Mouse (Mus musculus) CH12.LX (cell line): ENCODE measurements around the gene Zc3hav1. TPM values are rescaled to one million over a fixed set of nuclear protein-coding genes. Genes with fewer than 3 reads are reported as not detected.

Source experiments
- DNase-seq: peaks from one replicate; pipeline ENCODE4 v3.0.0-alpha.2; 2013; ENCODE audit errors: extremely low read depth
- H3K27ac ChIP-seq: 2 replicates; pipeline ENCODE4 v1.5.1; 2012; ENCODE audit warnings: low read depth, mild to moderate bottlenecking, control low read depth, moderate library complexity; ENCODE audit not compliant: insufficient read depth
- H3K27me3 ChIP-seq: replicated peaks from 2 replicates; pipeline ENCODE3; 2012; ENCODE audit warnings: inconsistent platforms
- H3K36me3 ChIP-seq, 2 experiments: replicated peaks in 1 of 2; 2 replicates each; pipeline versions ENCODE3 to v1.6.1; 2012; ENCODE audit warnings: inconsistent platforms in 1 of 2, low read length in 1 of 2, mild to moderate bottlenecking in 1 of 2, mixed read lengths in 1 of 2, moderate library complexity in 1 of 2; ENCODE audit not compliant: control insufficient read depth in 1 of 2, insufficient read depth in 1 of 2
- H3K4me1 ChIP-seq, 2 experiments: 2 replicates each; pipeline ENCODE4 v1.6.1; 2012; ENCODE audit warnings: inconsistent platforms in 1 of 2, moderate library complexity in 1 of 2; ENCODE audit not compliant: insufficient read depth in 2 of 2, control insufficient read depth in 1 of 2
- H3K4me2 ChIP-seq: 2 replicates; pipeline ENCODE4 v1.6.1; 2012; ENCODE audit warnings: low read depth, mild to moderate bottlenecking, control low read depth; ENCODE audit not compliant: poor library complexity, insufficient read depth, severe bottlenecking
- H3K4me3 ChIP-seq, 3 experiments: fragments of 150-350 bp in 1 of 3; sonication (generic) in 1 of 3; replicated peaks in 1 of 3; 2 replicates each; pipeline versions ENCODE3 to v1.5.1; 2011 to 2012; ENCODE audit warnings: low read depth in 2 of 3, low read length in 2 of 3, mild to moderate bottlenecking in 2 of 3, moderate library complexity in 2 of 3, control low read depth in 1 of 3, improper control_type of control experiment in 1 of 3, inconsistent platforms in 1 of 3, mixed read lengths in 1 of 3; ENCODE audit not compliant: poor library complexity in 1 of 3
- H3K79me2 ChIP-seq: replicated peaks from 2 replicates; pipeline ENCODE4 v1.6.1; 2012; ENCODE audit warnings: mild to moderate bottlenecking, moderate library complexity; ENCODE audit not compliant: control insufficient read depth, poor library complexity, insufficient read depth, severe bottlenecking; ENCODE audit errors: extremely low read depth
- H3K9ac ChIP-seq: 2 replicates; pipeline ENCODE4 v1.6.1; 2012; ENCODE audit warnings: low read depth, mild to moderate bottlenecking, control low read depth, moderate library complexity; ENCODE audit not compliant: insufficient read depth
- H3K9me3 ChIP-seq: replicated peaks from 2 replicates; pipeline ENCODE3; 2012; ENCODE audit warnings: low read length, inconsistent platforms, mixed read lengths
- BHLHE40 ChIP-seq: IDR thresholded peaks from 2 replicates; pipeline ENCODE4 v1.6.1; 2011; ENCODE audit warnings: mild to moderate bottlenecking, low read depth, low read length, improper control_type of control experiment
- CHD1 ChIP-seq: IDR thresholded peaks from 2 replicates; pipeline ENCODE4 v1.6.1; 2012; ENCODE audit warnings: low read depth, low read length, improper control_type of control experiment, inconsistent platforms
- CHD2 ChIP-seq: IDR thresholded peaks from 2 replicates; pipeline ENCODE4 v1.6.1; 2011; ENCODE audit warnings: low read length, improper control_type of control experiment
- CTCF ChIP-seq, 2 experiments: IDR thresholded peaks in 1 of 2; conservative IDR thresholded peaks in 1 of 2; 2 replicates each; pipeline ENCODE4 v1.5.1; 2011 to 2012; ENCODE audit warnings: low read depth in 2 of 2, low read length in 2 of 2, improper control_type of control experiment in 1 of 2, inconsistent platforms in 1 of 2, mild to moderate bottlenecking in 1 of 2, moderate library complexity in 1 of 2
- E2F4 ChIP-seq: IDR thresholded peaks from 2 replicates; pipeline ENCODE4 v1.6.1; 2011; ENCODE audit warnings: low read depth, low read length, improper control_type of control experiment; ENCODE audit not compliant: insufficient replicate concordance
- ELF1 ChIP-seq: IDR thresholded peaks from 2 replicates; pipeline ENCODE4 v1.6.1; 2014; ENCODE audit warnings: low read depth, mild to moderate bottlenecking, inconsistent platforms, low read length, improper control_type of control experiment
- EP300 ChIP-seq: IDR thresholded peaks from 2 replicates; pipeline ENCODE4 v1.6.1; 2011; ENCODE audit warnings: low read length, improper control_type of control experiment
- ETS1 ChIP-seq: conservative IDR thresholded peaks from 2 replicates; pipeline ENCODE4 v1.6.1; 2012; ENCODE audit warnings: low read depth, mild to moderate bottlenecking, inconsistent platforms, low read length, improper control_type of control experiment, moderate library complexity
- GABPA ChIP-seq: IDR thresholded peaks from 2 replicates; pipeline ENCODE4 v1.6.1; 2012; ENCODE audit warnings: low read depth, low read length, improper control_type of control experiment, inconsistent platforms; ENCODE audit not compliant: insufficient replicate concordance
- HCFC1 ChIP-seq: IDR thresholded peaks from 2 replicates; pipeline ENCODE4 v1.6.1; 2012; ENCODE audit warnings: low read depth, mild to moderate bottlenecking, inconsistent platforms, low read length, improper control_type of control experiment
- IRF4 ChIP-seq: IDR thresholded peaks from 2 replicates; pipeline ENCODE4 v1.6.1; 2014; ENCODE audit warnings: low read depth, mild to moderate bottlenecking, inconsistent platforms, low read length, improper control_type of control experiment
- JUN ChIP-seq: IDR thresholded peaks from 2 replicates; pipeline ENCODE4 v1.6.1; 2011; ENCODE audit warnings: low read depth, mild to moderate bottlenecking, low read length, improper control_type of control experiment, moderate library complexity; ENCODE audit not compliant: insufficient read depth
- JUND ChIP-seq: conservative IDR thresholded peaks from 2 replicates; pipeline ENCODE4 v1.6.1; 2011; ENCODE audit warnings: low read depth, low read length, improper control_type of control experiment
- KAT2A ChIP-seq: IDR thresholded peaks from 2 replicates; pipeline ENCODE4 v1.6.1; 2012; ENCODE audit warnings: low read length, improper control_type of control experiment, inconsistent platforms; ENCODE audit not compliant: insufficient replicate concordance
- MAFK ChIP-seq: IDR thresholded peaks from 2 replicates; pipeline ENCODE4 v1.6.1; 2011; ENCODE audit warnings: low read length, improper control_type of control experiment; ENCODE audit not compliant: insufficient replicate concordance
- MAX ChIP-seq: IDR thresholded peaks from 2 replicates; pipeline ENCODE4 v1.6.1; 2011; ENCODE audit warnings: low read length, improper control_type of control experiment
- MAZ ChIP-seq: IDR thresholded peaks from 2 replicates; pipeline ENCODE4 v1.6.1; 2012; ENCODE audit warnings: low read depth, mild to moderate bottlenecking, inconsistent platforms, low read length, improper control_type of control experiment, moderate library complexity
- MEF2A ChIP-seq: IDR thresholded peaks from 2 replicates; pipeline ENCODE4 v1.6.1; 2014; ENCODE audit warnings: low read depth, mild to moderate bottlenecking, inconsistent platforms, low read length, improper control_type of control experiment, borderline replicate concordance
- MXI1 ChIP-seq: IDR thresholded peaks from 2 replicates; pipeline ENCODE4 v1.6.1; 2011; ENCODE audit warnings: mild to moderate bottlenecking, low read depth, low read length, improper control_type of control experiment
- MYC ChIP-seq: IDR thresholded peaks from 2 replicates; pipeline ENCODE4 v1.6.1; 2011; ENCODE audit warnings: low read depth, mild to moderate bottlenecking, improper control_type of control experiment, low read length
- NELFE ChIP-seq: IDR thresholded peaks from 2 replicates; pipeline ENCODE4 v1.6.1; 2011; ENCODE audit warnings: low read depth, low read length, improper control_type of control experiment
- NRF1 ChIP-seq: IDR thresholded peaks from 2 replicates; pipeline ENCODE4 v1.6.1; 2014; ENCODE audit warnings: low read depth, mild to moderate bottlenecking, inconsistent platforms, low read length, improper control_type of control experiment, moderate library complexity
- PAX5 ChIP-seq: IDR thresholded peaks from 2 replicates; pipeline ENCODE4 v1.6.1; 2012; ENCODE audit warnings: low read length, inconsistent platforms, mixed read lengths
- POLR2A ChIP-seq: IDR thresholded peaks from 2 replicates; pipeline ENCODE4 v1.6.1; 2011; ENCODE audit warnings: low read depth, mild to moderate bottlenecking, improper control_type of control experiment, low read length
- POLR2AphosphoS2 ChIP-seq: IDR thresholded peaks from 2 replicates; pipeline ENCODE4 v1.6.1; 2011; ENCODE audit warnings: low read depth, low read length, improper control_type of control experiment
- RAD21 ChIP-seq: IDR thresholded peaks from 2 replicates; pipeline ENCODE4 v1.6.1; 2011; ENCODE audit warnings: low read depth, mild to moderate bottlenecking, low read length, improper control_type of control experiment, moderate library complexity
- RCOR1 ChIP-seq: conservative IDR thresholded peaks from 2 replicates; pipeline ENCODE4 v1.6.1; 2012; ENCODE audit warnings: low read depth, mild to moderate bottlenecking, inconsistent platforms, low read length, improper control_type of control experiment
- SIN3A ChIP-seq: IDR thresholded peaks from 2 replicates; pipeline ENCODE4 v1.6.1; 2012; ENCODE audit warnings: low read length, improper control_type of control experiment, inconsistent platforms
- SMC3 ChIP-seq: IDR thresholded peaks from 2 replicates; pipeline ENCODE4 v1.6.1; 2011; ENCODE audit warnings: low read depth, low read length, improper control_type of control experiment
- TBP ChIP-seq: conservative IDR thresholded peaks from 2 replicates; pipeline ENCODE4 v1.6.1; 2011; ENCODE audit warnings: low read depth, low read length, improper control_type of control experiment
- TCF12 ChIP-seq: IDR thresholded peaks from 2 replicates; pipeline ENCODE4 v1.6.1; 2014; ENCODE audit warnings: low read depth, mild to moderate bottlenecking, inconsistent platforms, low read length, improper control_type of control experiment
- UBTF ChIP-seq: IDR thresholded peaks from 2 replicates; pipeline ENCODE4 v1.6.1; 2012; ENCODE audit warnings: low read depth, mild to moderate bottlenecking, inconsistent platforms, low read length, improper control_type of control experiment, moderate library complexity
- USF1 ChIP-seq: IDR thresholded peaks from 2 replicates; pipeline ENCODE4 v1.6.1; 2014; ENCODE audit warnings: low read depth, mild to moderate bottlenecking, inconsistent platforms, low read length, improper control_type of control experiment
- USF2 ChIP-seq: conservative IDR thresholded peaks from 2 replicates; pipeline ENCODE4 v1.6.1; 2011; ENCODE audit warnings: low read depth, low read length, improper control_type of control experiment
- ZC3H11A ChIP-seq: IDR thresholded peaks from 2 replicates; pipeline ENCODE4 v1.6.1; 2012; ENCODE audit warnings: low read depth, mild to moderate bottlenecking, inconsistent platforms, low read length, improper control_type of control experiment
- ZKSCAN1 ChIP-seq: IDR thresholded peaks from 2 replicates; pipeline ENCODE4 v1.6.1; 2012; ENCODE audit warnings: low read depth, inconsistent platforms, low read length, improper control_type of control experiment, borderline replicate concordance
- ZMIZ1 ChIP-seq: IDR thresholded peaks from 2 replicates; pipeline ENCODE4 v1.6.1; 2012; ENCODE audit warnings: low read depth, mild to moderate bottlenecking, inconsistent platforms, low read length, improper control_type of control experiment
- ZNF384 ChIP-seq: IDR thresholded peaks from 2 replicates; pipeline ENCODE4 v1.6.1; 2012; ENCODE audit warnings: low read depth, low read length, improper control_type of control experiment, inconsistent platforms
- dilution Hi-C: fragments of 300-500 bp; cut with MboI; formaldehyde crosslinking; loops from 2 replicates; pipeline ENCODE4 v1.14.3; 2020; ENCODE audit warnings: low sequenced_read_pairs; ENCODE audit not compliant: extremely low pct_unique_long_range_greater_than_20kb, extremely low pct_ligation_motif_present
- in situ Hi-C: fragments of 300-500 bp; cut with MboI; formaldehyde crosslinking; loops from 3 replicates; pipeline ENCODE4 v1.14.3; 2019; ENCODE audit warnings: low sequenced_read_pairs, low pct_ligation_motif_present, low pct_unique_long_range_greater_than_20kb, mixed read lengths
- polyA plus RNA-seq: library from polyadenylated mRNA; unstranded; fragments of >175 nt; gene quantifications from 2 replicates; pipeline ENCODE4 v1.2.1, GENCODE M21; 2012; ENCODE audit warnings: low read depth; ENCODE audit not compliant: insufficient read length
- total RNA-seq, 2 experiments: library from RNA; depleted of rRNA; stranded (reverse); fragments of 300-350 nt in 1 of 2; fragments of >200 nt in 1 of 2; gene quantifications; 2 replicates each; pipeline ENCODE4 v1.2.3; 2012 to 2014

Gene Zc3hav1
- total and polyA plus RNA-seq, 3 experiments: 49.8 to 68.7 (median 58.1) TPM

- Histone ChIP-seq H3K27me3 (no peaks in the 10 kb centered on the region), H3K79me2 (no peaks in the 10 kb centered on the region), H3K4me2 (peak within 1 kb of the TSS; percentile 91), H3K4me1 (peaks cover 5 to 12% of the 10 kb centered on the region in 2 experiments; a peak in 3 of 4 replicates), H3K27ac (no peak within 1 kb of the TSS), H3K9me3 (no peaks in the 10 kb centered on the region), H3K4me3 (peak within 1 kb of the TSS; percentile 50 to 99 (median 82)), H3K9ac (peak within 1 kb of the TSS; percentile 64), H3K36me3 (peaks cover 13 to 32% of the 10 kb centered on the region in 2 experiments)
- TF ChIP-seq NRF1 (peak; percentile 44), PAX5 (no peak), CHD2 (no peak), KAT2A (no peak), RAD21 (no peak), HCFC1 (peak; percentile 18; the same call in 1 of the 2 replicates), USF2 (no peak), POLR2AphosphoS2 (peak; percentile 49; the same call in 1 of the 2 replicates), ZNF384 (no peak), MAX (peak; percentile 81), JUND (no peak), ZKSCAN1 (no peak), ELF1 (peak; percentile 17; the same call in 1 of the 2 replicates), BHLHE40 (no peak), MXI1 (peak; percentile 92), EP300 (no peak), RCOR1 (no peak), TCF12 (peak; percentile 69), MYC (no peak), UBTF (peak; percentile 90; the same call in 1 of the 2 replicates), USF1 (no peak), ZMIZ1 (peak; percentile 43; the same call in 1 of the 2 replicates), CHD1 (no peak), MEF2A (no peak), MAZ (no peak), NELFE (peak; percentile 66), IRF4 (no peak), E2F4 (no peak), MAFK (no peak), POLR2A (peak; percentile 81), CTCF (conservative IDR thresholded peaks at IDR 0.05 in 1 of 2, IDR thresholded peaks at IDR 0.05 in 1 of 2; ENCODE audit: low read depth in 2 of 2, low read length in 2 of 2) (no peak), TBP (no peak), SIN3A (peak; percentile 81), ETS1 (no peak), JUN (no peak), GABPA (no peak), ZC3H11A (no peak), SMC3 (no peak)
- in situ Hi-C loops (no loop called here), dilution Hi-C loops (no loop called here)
- DNase-seq: peak; percentile 49
These were observed 55.5 kb downstream of the Zc3hav1 start, which contains the start of gene Zc3hav1l for GRCm38 (mm10) chr6:38298761-38299401. TSS of gene Zc3hav1l (minus strand) at chr6:38299259.
